Mouse (Mus musculus) limb, embryonic 15.5 days (tissue): Measurements from ENCODE around the gene Fxn. TPM values are rescaled to one million over a fixed set of nuclear protein-coding genes. Genes with fewer than 3 reads are reported as not detected.

Source experiments
- ATAC-seq: fragments of 200-750 bp; cut with Nextera tagmentation; 2 replicates; pipeline ENCODE4 v1.8.0; 2017; ENCODE audit warnings: low read depth, moderate TSS enrichment; ENCODE audit not compliant: insufficient number of reproducible peaks, low FRiP score, low TSS enrichment
- H3K27ac ChIP-seq: fragments of 300-500 bp; sonication (generic); 2 replicates; pipeline ENCODE4 v1.5.1; 2015; ENCODE audit warnings: moderate library complexity, mild to moderate bottlenecking, inconsistent platforms
- H3K27me3 ChIP-seq: fragments of 300-500 bp; sonication (generic); 2 replicates; pipeline ENCODE4 v1.6.1; 2015; ENCODE audit warnings: inconsistent platforms
- H3K36me3 ChIP-seq: fragments of 300-500 bp; sonication (generic); 2 replicates; pipeline ENCODE4 v1.6.1; 2015; ENCODE audit warnings: inconsistent platforms
- H3K4me1 ChIP-seq: fragments of 300-500 bp; sonication (generic); 2 replicates; pipeline ENCODE4 v1.6.1; 2015; ENCODE audit warnings: inconsistent platforms
- H3K4me2 ChIP-seq: fragments of 300-500 bp; sonication (generic); 2 replicates; pipeline ENCODE4 v1.6.1; 2015; ENCODE audit warnings: mild to moderate bottlenecking, inconsistent platforms
- H3K4me3 ChIP-seq: fragments of 300-500 bp; sonication (generic); 2 replicates; pipeline ENCODE4 v1.5.1; 2015; ENCODE audit warnings: mild to moderate bottlenecking, inconsistent platforms
- H3K9ac ChIP-seq: fragments of 300-500 bp; sonication (generic); 2 replicates; pipeline ENCODE4 v1.6.1; 2015; ENCODE audit warnings: inconsistent platforms
- H3K9me3 ChIP-seq: fragments of 300-500 bp; sonication (generic); 2 replicates; pipeline ENCODE4 v1.6.1; 2016; ENCODE audit warnings: inconsistent platforms
- WGBS: fragments of 180-500 bp; shearing (Covaris S2); methylation state at CpG from one replicate; pipeline ENCODE4 v1.1.7; 2015; 5-methylcytosine and 5-hydroxymethylcytosine counted together
- polyA plus RNA-seq: library from polyadenylated mRNA; unstranded; fragments of >200 nt; fragmentation: Nextera tagmentation; extraction: Ambion mirVana; gene quantifications from 2 replicates; pipeline ENCODE4 v1.2.1, GENCODE M21; 2015

Fxn gene
- polyA plus RNA-seq, 1 experiment from 2014 or later: 36.0 TPM

DNA sequence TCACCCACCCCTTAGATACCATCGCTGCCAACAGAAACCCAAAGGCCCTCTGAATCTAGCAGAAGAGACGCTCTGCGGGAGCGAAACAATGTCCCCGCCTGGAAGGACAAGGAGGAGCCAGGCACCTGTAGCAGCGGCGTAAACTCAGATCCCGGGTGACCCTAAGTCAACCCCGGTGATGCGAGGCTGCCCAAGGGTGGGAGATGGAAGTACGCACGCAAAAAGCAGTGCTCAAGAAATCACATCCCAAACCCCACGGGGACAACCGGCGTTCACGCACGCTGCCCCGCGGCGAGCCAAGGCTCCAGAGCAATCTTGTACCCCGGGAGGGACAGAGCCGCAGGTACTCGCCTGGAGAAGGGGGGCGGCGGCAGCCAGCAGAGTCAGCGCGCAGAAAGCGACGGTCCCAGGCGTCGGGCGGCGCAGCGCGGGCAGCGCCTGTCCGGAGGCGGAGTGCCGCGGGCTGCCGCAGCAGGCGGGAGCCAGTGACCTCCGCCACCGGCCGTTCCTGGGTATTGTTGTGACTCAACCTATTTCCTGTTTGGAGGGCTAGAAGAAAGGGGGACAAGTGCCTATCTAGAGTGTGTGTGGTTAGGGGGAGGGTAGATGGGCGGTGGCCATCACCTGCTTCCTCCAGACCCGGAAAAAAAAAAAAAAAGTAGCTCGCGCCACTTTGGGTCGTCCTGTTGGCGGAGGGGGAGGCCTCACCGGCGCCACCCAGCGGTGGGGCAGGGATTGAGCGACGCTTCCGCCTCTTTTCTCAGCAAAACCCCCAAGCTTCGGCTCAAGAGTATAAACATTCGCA lies 55.7 kb downstream of the Fxn start, which contains the start of gene Tjp2:
TSS of gene Tjp2 (minus strand) at position 531 of the 805 bp plus-strand sequence.
- H3K27me3 ChIP-seq: peaks cover 25% of the 10 kb centered on the region
- ATAC-seq: 0 out of 2 replicates have a peak, but pooled peaks have one; percentile 58
- peak within 1 kb of the TSS; percentile 94 for H3K4me2 ChIP-seq
- WGBS: under 1% methylated on average over 58 of the region's 59 CpGs
- H3K9me3 ChIP-seq: no peaks in the 10 kb centered on the region
- no peaks in the 10 kb centered on the region for H3K36me3 ChIP-seq
- peaks cover 18% of the 10 kb centered on the region for H3K4me1 ChIP-seq
- H3K9ac ChIP-seq: peak within 1 kb of the TSS; percentile 2; the same call in 1 of the 2 replicates
- H3K4me3 ChIP-seq: peak within 1 kb of the TSS; percentile 48
- H3K27ac ChIP-seq: peak within 1 kb of the TSS; percentile 70

DNA sequence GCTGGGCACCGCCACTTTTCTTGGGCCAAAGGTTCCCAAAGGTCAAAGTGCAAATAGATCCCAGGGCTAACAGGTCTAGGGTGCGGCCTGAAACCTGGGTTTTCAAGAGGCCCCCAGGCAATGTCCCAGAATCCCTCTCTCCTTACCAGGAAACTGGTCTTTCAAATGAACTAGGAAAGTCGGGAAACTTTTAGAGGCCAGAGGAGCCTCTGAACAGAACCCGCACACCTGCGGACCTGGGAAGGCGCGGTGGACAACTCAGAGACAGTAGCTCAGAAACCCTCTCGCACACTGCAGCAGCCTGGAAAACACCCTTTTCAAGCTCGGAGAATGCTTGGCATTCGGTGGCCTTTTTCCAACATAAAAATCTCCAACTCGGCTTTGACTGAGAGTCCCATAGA lies 56.6 kb downstream of the Fxn start:
- H3K4me2 ChIP-seq: peak overlapping the region; percentile 94
- WGBS: 18% methylated on average over 11 of the region's 11 CpGs
- peaks cover 18% of the 10 kb centered on the region for H3K4me1 ChIP-seq
- no peaks in the 10 kb centered on the region for H3K36me3 ChIP-seq
- H3K4me3 ChIP-seq: peak overlapping the region; percentile 48
- no peak overlapping the region for H3K27ac ChIP-seq
- peaks cover 27% of the 10 kb centered on the region for H3K27me3 ChIP-seq
- H3K9ac ChIP-seq: no peak overlapping the region
- no peaks in the 10 kb centered on the region for H3K9me3 ChIP-seq
- ATAC-seq: no peak

- H3K4me2 ChIP-seq: no peak overlapping the region
- WGBS: 72% methylated on average over 4 of the region's 4 CpGs
These were observed 59.0 kb downstream of the Fxn start for GRCm38 (mm10) chr19:24221455-24221854.

GRCm38 (mm10) chr19:24220795-24221445 lies 59.5 kb downstream of the Fxn start:
- Histone ChIP-seq H3K4me2 (no peak overlapping the region), H3K36me3 (no peaks in the 10 kb centered on the region), H3K4me3 (no peak overlapping the region), H3K4me1 (peaks cover 18% of the 10 kb centered on the region), H3K27me3 (peaks cover 27% of the 10 kb centered on the region), H3K9ac (no peak overlapping the region), H3K27ac (no peak overlapping the region), H3K9me3 (no peaks in the 10 kb centered on the region)
- 18% methylated on average over 14 of the region's 14 CpGs for WGBS
- no peak for ATAC-seq

More at GRCm38 (mm10) chr19:24221455-24221854, 59.0 kb downstream of the Fxn start:
- Histone ChIP-seq H3K27me3 (peaks cover 27% of the 10 kb centered on the region), H3K4me1 (peaks cover 18% of the 10 kb centered on the region), H3K27ac (no peak overlapping the region), H3K9ac (no peak overlapping the region), H3K36me3 (no peaks in the 10 kb centered on the region), H3K4me3 (no peak overlapping the region), H3K9me3 (no peaks in the 10 kb centered on the region)
- no peak for ATAC-seq

DNA sequence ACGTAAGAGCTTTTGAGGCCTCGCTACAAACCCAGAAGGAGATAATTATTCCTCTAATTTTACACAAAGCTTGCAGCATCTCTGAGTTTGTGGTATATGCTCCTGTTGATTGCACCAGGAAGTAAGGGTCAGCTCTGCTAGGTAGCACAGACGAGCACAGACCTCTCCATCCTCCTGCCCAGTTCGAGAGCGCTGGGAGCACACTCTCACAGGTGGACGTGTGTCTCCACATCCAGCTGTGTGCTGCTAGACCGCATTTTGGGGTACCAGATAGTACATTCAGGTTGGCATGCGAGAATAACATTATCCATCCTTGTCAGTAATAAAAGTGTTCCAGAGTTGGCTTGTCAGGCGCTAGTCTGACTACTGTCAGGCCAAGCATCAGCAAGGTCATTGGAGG lies 61.4 kb downstream of the Fxn start:
- H3K9me3 ChIP-seq: no peaks in the 10 kb centered on the region
- no peak overlapping the region for H3K27ac ChIP-seq
- H3K4me3 ChIP-seq: no peak overlapping the region
- H3K36me3 ChIP-seq: no peaks in the 10 kb centered on the region
- 58% methylated on average over 9 of the region's 9 CpGs for whole genome bisulfite sequencing
- no peak overlapping the region for H3K4me2 ChIP-seq
- peaks cover 3% of the 10 kb centered on the region; the same call in 1 of the 2 replicates for H3K4me1 ChIP-seq
- no peak for ATAC-seq
- no peak overlapping the region for H3K9ac ChIP-seq
- peaks cover 12% of the 10 kb centered on the region; the same call in 1 of the 2 replicates for H3K27me3 ChIP-seq

DNA sequence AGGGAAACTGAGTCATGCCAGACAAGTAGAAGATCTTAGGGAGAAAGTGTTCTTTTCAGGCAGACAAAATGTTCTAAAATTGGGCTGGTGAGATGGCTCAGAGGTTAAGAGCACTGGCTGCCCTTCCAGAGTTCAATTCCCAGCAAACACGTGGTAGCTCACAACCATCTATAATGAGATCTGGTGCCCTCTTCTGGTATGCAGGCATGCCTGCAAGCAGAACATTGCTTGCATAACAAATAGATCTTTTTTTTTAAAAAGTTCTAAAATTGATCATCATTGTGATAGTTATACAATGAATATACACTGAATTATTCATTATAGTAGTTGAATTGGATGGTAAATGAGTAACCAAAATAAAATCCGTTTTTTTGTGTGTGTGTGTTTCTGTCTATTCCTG lies 62.1 kb downstream of the Fxn start:
- Histone ChIP-seq H3K36me3 (no peaks in the 10 kb centered on the region), H3K9me3 (no peaks in the 10 kb centered on the region), H3K9ac (no peak overlapping the region), H3K4me3 (no peak overlapping the region), H3K27me3 (0 out of 2 replicates have a peak, but pooled peaks cover 5% of the 10 kb centered on the region), H3K27ac (no peak overlapping the region), H3K4me1 (no peaks in the 10 kb centered on the region), H3K4me2 (no peak overlapping the region)
- ATAC-seq: no peak
- 41% methylated on average over 2 of the region's 2 CpGs for WGBS

DNA sequence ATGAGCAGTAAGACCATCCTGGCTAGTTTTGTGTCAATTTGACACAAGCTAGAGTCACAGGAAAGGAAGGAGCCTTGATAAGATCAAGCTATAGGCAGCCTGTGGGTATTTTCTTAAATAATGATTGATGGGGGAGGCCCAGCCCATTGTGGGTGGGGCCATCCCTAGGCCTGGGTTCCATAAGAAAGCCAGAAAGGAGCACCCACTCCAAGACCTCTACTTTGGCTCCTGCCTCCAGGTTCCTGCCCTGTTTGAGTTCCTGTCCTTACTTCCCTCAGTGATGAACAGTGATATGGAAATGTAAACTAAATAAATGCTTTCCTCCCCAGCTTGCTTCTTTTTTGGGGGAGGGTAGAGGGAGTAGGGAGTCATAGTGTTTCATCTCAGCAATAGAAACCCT lies 62.6 kb downstream of the Fxn start:
- Histone ChIP-seq H3K36me3 (no peaks in the 10 kb centered on the region), H3K4me2 (no peak overlapping the region), H3K4me1 (no peaks in the 10 kb centered on the region), H3K27me3 (0 out of 2 replicates have a peak, but pooled peaks cover 2% of the 10 kb centered on the region), H3K4me3 (no peak overlapping the region), H3K9me3 (no peaks in the 10 kb centered on the region), H3K27ac (no peak overlapping the region), H3K9ac (no peak overlapping the region)
- ATAC-seq: no peak

GRCm38 (mm10) chr19:24216771-24217170 lies 63.6 kb downstream of the Fxn start:
- no peak overlapping the region for H3K4me2 ChIP-seq
- 0 out of 2 replicates have a peak, but pooled peaks cover 2% of the 10 kb centered on the region for H3K27me3 ChIP-seq
- no peak for ATAC-seq
- WGBS: 81% methylated on average over 9 of the region's 9 CpGs
- H3K4me3 ChIP-seq: no peak overlapping the region
- no peaks in the 10 kb centered on the region for H3K9me3 ChIP-seq
- no peaks in the 10 kb centered on the region for H3K36me3 ChIP-seq
- no peak overlapping the region for H3K9ac ChIP-seq
- H3K27ac ChIP-seq: no peak overlapping the region
- H3K4me1 ChIP-seq: no peaks in the 10 kb centered on the region

GRCm38 (mm10) chr19:24214939-24215338 lies 65.5 kb downstream of the Fxn start:
- Histone ChIP-seq H3K4me3 (no peak overlapping the region), H3K27ac (no peak overlapping the region), H3K9ac (no peak overlapping the region), H3K9me3 (no peaks in the 10 kb centered on the region), H3K4me2 (no peak overlapping the region), H3K4me1 (no peaks in the 10 kb centered on the region), H3K27me3 (0 out of 2 replicates have a peak, but pooled peaks cover 2% of the 10 kb centered on the region), H3K36me3 (no peaks in the 10 kb centered on the region)
- WGBS: 29% methylated on average over 7 of the region's 7 CpGs
- no peak for ATAC-seq

DNA sequence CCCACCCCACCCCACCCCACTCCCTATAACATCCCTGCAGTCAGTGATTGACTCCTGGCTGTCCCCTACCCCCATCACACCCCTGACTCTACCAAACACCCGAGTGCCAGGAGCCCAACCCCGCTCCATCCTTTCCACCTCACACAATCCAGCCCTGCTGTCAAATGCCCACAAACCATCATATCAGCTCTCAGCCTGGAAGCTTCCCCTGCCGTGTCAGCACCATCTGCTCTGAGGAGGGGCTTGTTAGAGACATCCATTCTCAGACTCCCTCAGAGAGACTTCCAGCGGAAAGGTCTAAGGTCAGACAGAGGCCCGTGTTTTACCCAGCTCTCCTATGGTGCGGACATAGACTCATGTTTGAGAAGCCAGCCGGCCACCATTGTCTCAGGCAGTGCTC lies 67.1 kb downstream of the Fxn start:
- H3K36me3 ChIP-seq: no peaks in the 10 kb centered on the region
- H3K4me2 ChIP-seq: no peak overlapping the region
- 55% methylated on average over 7 of the region's 7 CpGs for WGBS
- H3K27ac ChIP-seq: no peak overlapping the region
- H3K9me3 ChIP-seq: no peaks in the 10 kb centered on the region
- no peaks in the 10 kb centered on the region for H3K27me3 ChIP-seq
- ATAC-seq: no peak
- no peak overlapping the region for H3K4me3 ChIP-seq
- no peak overlapping the region for H3K9ac ChIP-seq
- no peaks in the 10 kb centered on the region for H3K4me1 ChIP-seq

DNA sequence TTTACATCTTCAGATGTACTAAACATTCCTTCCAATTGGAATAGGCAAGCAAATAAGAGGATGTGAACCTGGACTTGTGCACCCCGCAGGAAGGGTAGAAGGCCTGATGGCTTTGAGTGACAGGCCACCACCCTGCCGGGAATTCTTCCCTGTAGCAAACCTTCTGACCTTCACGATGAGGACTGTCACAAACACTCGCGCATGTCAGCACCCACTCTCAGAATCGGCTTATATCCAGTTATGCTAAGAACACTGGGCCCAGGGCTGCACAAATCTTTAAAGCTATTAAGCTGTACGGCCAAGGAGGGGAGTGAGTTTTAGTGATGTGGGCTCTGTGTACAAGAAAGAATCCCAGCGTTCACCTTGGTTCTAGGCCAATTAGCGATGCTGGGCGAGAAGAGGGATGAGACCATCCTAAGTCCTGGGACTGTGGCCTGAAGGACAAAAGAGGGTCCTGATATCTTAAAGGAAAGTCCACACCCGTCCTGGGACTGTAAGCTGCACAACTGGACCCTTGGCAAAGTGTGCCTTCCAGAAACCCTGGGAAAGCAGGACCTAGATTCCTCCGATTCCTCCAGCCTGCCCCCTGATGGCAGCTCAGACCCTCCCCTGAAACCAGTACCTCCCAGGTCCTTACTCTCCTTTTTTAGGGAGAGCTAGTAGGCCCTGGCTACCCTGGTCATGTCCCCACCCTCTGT lies 67.7 kb downstream of the Fxn start:
- H3K27ac ChIP-seq: no peak overlapping the region
- WGBS: 82% methylated on average over 12 of the region's 12 CpGs
- no peak for ATAC-seq
- no peaks in the 10 kb centered on the region for H3K4me1 ChIP-seq
- no peaks in the 10 kb centered on the region for H3K36me3 ChIP-seq
- H3K27me3 ChIP-seq: no peaks in the 10 kb centered on the region
- H3K9me3 ChIP-seq: no peaks in the 10 kb centered on the region
- H3K9ac ChIP-seq: no peak overlapping the region
- H3K4me2 ChIP-seq: no peak overlapping the region
- no peak overlapping the region for H3K4me3 ChIP-seq
